Mouse (Mus musculus) spleen, adult 12 weeks (tissue): ENCODE results near the gene H2-Oa.

ENCODE experiments used
- DNase-seq: peaks from one replicate; pipeline ENCODE4 v3.0.0; 2022; ENCODE audit warnings: low spot score

Gene H2-Oa

DNA sequence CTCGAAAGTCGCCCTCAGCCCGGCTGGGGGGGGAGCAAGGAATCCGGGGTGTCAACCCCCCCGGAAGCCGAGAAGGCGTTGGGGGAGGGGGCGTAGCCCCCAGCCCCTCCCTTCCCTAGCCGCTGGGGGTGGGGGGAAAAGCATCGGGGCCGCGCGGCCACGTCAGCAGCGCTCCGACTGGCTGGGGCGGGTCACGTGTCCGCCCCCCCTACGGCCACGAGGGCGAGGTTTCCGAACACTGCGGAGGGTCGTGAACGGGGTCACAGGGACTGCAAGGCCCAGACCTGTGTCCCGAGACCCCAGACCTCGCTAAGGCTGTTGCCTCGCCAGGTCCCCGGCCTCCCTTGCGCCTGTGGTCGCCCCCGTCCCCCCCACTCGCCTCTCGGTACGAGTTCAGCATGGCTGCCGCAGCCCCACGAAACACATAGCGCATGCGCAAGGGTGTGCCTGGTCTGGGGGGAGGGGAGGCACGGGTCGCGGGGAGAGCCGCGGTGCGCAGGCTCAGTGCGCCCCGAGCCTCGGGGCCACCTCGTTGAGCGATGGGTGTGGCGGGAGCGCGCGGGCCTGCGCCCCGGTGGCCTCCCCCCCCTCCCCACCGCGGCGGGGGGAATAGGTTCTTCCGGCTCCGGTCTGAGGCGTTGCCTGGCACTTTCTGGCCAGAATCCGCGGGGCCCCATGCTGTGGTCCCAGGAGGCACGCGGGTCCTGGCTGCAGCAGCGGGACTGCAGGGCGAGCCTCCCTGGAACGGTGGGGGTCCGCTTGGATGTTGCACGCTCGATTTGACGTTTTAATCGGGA lies 30.2 kb downstream of the H2-Oa start, which contains the start of gene Brd2:
Gene Brd2, minus strand, starts transcription at position 447 of the 797 bp plus-strand sequence.
- peak; percentile 92 for DNase-seq

DNA sequence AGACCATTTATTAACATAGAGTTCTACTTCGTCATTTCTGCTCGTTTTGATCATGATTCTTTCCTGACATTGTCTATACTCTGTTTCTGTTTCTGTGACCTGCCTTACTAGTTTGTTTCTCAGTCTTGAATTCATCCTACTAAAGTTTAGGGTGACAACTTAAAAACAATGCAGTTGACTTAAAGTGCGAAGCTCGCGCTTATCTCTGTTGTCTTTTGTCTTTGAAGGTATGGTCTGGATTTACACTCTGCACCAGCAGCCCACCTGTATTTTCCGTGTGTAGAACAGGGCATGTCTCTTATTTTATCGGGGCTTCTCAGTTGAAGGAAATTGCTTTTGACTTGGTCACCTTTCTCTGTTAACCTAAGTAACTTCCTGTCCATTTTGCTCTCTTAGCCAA lies 31.0 kb downstream of the H2-Oa start:
- no peak for DNase-seq

DNA sequence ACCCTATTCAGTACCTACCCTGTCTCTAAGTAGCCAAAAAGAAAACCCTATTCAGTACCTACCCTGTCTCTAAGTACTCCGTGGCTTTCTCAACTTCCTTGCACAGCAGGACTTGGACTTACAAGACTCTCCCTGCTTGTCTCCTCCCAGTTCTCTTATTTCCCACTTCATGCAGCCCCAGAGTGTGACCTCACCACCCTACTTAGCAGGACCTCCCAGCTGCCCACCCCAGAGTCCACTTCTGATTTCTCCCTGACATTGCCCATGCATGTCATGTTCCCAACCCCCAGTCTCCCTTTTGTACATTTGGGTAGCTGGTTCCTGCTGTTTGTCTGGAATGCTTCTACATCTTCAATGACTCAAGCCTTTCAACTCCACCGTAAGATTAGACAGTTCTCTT lies 31.4 kb downstream of the H2-Oa start:
- no peak for DNase-seq

DNA sequence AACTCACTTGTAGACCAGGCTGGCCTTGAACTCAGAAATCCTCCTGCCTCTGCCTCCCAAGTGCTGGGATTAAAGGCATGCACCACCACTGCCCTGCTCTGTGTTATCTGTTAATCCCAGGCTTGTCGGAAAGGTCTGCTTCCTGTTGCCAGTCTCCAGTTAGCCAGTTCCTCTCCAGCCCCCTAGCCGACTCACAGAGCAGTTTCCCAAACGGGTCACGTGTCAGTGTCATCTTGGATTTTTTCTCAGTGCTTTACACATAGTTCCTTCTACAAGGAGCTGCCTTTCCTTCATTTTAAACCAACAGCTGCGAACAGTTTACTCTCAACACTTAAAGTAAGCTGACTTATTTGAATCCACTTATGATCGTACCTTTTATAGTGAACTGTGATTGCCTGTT lies 32.5 kb downstream of the H2-Oa start:
- DNase-seq: no peak

DNA sequence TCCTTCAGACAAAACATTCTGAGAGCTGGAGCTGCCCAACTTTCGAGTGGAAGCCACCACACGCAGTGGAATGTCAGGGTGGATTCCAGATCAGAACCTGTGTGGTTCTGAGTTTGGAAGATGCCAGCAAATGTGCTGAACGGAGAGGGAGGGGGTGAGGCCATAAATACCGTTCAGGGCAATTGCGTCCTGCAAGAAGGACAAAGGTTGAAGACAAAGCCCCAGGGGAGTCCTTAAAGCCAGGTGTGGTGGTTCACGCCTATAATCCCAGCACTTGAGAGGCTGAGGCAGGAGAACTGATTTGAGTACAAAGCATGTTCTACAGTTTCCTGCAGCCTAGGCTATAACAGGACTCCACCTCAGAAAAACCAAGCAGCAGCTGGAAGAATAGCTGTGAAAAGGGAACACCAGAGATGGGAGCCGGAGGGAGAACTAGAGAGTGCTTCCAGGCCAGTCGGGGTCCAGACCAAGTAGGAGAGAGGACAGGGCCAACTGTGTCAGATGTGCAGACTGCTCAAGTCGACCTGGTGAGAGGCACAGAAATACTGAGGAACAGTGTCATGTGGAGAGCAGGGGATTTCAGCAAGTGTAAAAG lies 34.8 kb downstream of the H2-Oa start:
- DNase-seq: no peak

DNA sequence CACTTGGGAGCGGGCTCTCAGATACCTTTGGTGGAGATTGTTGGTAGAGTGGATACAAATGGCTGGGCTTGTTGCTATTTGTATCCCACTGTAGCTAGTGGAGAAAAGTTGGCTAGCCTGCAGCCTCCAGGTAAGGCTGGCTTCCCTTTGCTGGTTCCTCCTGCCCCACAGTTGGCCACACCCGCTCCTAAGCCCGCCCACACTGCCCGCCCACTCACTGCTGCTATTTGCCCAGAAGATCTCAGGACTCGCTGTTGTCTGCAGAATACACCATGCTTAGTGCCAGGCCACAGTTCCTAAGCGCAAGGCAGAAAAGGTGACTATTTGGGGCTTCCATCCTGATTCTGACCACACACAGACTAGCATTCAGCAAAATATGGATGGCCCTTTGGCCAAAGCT lies 35.3 kb downstream of the H2-Oa start:
- DNase-seq: peak; percentile 58

DNA sequence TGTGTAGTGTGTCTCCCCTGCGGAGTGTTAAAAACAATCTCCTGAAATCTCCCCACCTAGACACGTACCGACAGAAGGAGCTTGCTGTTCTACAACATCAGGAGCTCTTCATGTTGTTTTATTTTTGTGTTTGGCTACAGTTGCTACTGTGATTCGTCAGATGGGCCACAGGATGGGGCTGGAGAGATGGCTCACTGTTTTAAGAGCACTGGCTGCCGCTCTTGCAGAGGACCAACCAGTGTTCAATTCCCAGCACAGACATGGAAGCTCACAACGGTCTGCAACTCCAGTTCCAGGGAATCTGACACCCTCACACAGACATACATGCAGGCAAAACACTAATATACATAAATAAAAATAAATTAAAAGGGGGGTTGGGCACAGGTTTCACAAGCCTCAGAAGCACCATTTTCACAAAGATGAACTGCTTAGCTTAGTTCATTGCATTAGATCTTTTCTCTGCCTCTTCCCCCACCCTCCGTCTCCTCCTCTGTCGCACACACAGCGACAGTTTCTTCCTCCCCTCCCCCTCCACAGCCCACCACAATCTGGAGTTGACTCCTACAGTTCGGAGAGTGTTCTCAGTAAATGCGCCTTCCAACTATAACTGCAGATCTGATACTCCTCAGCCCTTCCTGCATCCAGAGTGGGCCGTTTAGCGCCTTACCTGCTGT lies 36.3 kb downstream of the H2-Oa start:
- no peak for DNase-seq

DNA sequence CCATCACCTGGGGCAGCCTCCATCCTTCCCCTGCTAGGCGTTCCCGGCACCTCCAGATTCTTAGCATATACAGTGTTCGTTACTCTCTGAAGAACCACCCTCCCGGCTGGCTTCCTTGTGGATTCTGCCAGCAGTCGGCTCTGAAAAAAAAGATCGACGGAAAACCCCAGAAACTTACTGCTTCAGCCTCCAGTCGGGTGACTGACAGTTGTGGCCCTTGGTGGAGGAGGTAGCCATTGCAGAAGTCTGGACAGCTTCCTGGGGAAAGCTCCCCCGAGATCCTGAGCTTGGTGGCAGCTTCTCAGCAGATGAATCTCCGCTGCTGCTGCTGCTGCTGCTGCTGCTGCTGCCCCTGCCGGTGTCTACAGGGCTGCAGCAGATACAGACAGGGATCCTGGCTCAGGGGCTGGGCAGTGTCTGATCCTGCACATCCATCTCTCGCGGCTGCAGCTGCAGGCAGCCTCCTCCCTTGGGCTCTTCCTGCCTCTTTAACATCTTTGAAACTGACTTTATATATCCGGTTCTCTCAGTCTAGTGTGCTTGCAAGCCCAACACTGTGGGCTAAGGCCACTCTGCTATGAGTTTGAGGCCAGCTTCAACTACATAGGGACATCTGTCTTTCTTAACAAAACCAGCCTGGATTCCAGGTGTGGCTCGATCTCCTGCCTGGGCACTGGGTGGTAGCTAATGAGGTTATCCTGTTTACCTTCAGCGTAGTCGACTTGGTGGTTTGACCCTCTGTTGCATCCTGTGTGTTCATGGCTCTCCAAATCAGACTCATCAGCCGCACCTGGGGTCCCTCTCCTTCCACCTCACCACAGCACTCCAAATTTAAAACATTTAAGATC lies 37.0 kb downstream of the H2-Oa start:
- DNase-seq: no peak

DNA sequence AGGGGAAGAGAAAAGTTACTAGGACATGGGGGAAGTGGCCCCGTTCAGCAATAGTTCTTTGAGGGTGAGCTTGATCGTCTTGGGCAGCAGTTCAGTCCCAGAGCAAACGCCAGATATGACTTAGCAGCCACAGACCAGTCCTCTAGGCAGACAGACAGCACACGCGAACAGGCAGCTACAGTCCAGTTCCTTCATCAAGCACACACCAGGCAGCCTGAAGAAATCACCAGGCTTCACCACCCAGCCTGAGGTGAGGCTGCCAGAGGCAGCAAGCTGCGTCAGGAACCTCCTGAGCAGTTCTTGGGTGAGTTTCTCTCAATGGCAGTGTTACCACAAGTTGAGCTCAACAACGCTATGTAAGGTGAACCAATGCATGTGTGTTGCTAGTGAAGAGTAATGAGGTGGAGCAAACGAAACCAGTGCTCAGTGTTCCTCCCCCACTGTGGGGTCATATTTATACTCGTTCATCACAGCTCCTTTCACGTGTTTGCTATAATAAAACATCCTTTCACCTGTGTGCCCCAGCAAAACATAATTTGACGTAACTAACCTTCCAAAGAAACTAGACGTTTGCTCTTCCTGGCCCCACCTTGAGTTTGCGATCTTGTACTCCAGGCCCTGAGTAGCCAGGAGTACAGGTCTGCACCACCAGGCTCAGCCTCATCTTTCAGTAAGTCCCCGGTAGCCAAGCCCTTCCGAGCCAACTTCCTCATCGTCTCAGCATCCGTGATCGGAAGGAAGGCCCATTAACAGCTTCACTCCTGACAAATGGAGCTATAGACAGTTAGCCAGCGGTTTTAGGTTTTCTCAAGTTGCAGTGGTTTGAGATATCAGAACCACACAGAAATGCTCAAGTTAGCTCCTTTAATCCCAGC lies 38.2 kb downstream of the H2-Oa start:
- DNase-seq: no peak

DNA sequence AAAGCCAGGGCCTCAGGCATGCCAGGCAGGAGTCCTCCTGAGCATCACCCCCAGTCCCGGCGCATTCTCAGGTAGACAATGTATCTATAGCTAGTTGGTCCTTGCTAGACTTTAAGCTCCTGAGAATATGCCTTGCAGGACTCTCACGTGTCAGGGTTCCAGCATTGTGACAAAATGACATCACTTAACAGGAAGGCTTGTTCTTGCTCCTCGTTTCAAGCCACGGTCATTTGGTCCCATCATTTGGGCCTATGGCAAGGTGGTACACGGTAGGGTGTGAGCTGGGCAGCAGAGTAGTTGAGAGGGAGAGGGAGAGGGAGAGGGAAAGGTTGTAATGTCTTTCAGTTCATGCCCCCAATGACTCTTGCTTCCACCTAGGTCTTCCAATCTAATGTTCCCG lies 39.8 kb downstream of the H2-Oa start:
- DNase-seq: no peak

DNA sequence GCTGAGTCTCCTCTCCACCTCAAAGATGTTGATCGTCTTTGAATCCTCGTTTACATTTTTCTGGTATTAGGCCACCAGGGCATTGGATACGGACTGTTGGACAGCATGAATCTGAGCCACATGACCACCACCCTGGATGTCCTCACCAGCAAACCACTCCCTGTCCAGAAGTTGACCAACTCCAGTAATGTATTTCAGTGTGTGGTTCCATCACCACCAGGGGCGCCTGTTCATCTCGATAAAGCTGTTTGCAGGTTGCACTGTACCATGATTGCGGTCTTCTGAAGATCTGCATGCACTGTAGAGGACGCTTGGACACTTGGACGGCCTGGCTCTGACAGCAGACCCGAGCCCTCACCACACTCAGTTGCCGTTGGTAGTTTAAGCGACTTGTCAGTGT lies 41.1 kb downstream of the H2-Oa start:
- no peak for DNase-seq

DNA sequence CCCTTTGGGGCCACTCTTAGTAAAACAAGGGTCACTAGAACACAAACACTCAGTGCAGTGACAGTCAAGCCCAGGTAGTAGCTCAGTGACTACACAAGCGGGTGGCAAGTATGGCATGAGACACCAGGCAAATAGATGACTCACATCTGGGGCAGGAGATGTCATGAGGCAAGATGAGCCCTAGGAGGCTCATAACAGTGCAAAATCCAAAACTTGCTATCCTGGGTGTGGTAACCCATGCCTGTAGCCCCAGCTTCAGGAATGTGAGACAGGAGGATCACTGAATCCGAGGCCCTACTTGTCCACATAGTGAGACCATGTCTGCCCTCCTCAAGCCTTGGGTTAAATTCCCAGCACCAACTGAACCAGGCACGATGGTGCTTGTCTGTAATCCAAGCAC lies 42.3 kb downstream of the H2-Oa start:
- no peak for DNase-seq

DNA sequence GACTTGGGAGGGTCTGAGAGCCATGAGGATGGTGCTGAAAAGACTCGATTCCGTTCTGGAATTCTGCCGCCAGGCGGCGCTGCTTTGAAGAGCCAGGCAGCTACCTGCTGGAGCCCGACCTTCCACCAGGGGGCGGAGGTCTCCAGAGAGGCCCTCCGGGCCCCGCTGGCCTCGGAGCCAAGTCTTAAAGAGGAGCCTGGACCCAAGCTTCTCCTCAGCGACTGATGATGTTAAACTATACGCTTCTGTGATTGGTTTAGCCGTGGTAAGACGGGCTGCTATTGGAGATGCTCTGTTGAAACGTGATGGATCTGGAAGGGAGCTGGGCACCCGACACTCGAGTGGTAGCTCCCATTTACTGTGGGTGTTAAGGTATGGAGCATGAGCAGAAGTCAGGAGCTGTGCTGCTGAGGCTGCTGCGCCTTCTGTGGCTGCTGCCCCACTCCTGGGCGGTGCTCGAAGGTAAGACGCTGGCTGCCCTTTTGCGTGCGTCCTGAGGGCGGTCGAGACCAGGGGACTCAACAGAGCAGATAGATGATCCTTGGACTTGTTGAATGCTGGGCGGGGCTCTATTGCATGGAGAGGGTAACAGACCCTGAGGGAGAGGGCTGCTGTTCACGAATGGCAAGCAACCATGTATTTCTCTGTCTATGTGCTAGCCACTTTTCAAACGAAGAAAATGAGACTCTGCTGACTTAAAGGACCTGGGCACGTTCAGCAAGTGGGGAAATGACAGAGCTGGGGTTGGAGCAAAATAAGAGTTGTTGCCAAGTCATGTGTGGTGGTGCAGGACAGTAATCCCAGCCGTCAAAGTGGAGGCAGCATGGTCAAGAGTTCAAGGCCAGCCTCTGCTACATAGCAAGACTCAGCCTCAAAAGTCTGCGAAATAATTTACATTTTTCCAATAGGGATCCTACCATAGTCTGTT lies 43.4 kb downstream of the H2-Oa start:
- peak; percentile 95 for DNase-seq

DNA sequence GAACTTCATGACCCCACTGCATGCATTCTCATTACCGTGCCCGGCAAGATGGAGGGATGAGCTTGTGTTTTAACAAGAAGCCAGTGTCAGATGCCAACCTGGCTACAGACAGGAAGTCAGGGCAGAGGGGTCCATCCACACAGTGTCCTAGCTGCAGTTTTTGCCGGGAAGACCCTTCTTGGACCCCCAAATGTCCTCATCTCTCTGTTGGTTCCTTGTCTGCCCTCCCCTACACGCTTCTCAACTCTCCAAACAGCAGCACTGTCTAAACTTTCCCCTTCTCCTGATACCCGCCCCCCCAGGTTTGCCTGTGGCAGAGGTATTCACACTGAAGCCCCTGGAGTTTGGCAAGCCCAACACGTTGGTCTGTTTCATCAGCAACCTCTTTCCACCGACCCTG lies 45.5 kb downstream of the H2-Oa start:
- DNase-seq: no peak

DNA sequence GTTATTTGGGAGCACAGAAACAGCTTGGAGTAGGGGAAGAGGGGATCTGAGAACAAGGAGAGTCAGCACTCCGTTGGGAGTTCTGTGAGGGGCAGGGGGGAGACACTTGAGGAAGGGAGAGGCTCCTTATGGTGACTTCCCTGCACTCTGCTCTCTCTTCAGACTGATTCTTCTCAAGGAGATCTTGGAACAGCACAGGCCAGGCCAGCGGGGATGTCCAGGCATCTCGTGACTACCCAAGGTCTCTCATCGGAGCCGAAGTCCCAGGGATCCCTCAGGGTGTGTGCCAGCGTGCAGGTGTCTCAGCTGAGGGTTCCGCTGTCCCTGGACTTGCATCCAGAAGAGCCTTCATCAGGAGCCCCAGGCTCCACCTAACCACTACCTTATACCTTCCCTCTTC lies 46.5 kb downstream of the H2-Oa start:
- DNase-seq: no peak

DNA sequence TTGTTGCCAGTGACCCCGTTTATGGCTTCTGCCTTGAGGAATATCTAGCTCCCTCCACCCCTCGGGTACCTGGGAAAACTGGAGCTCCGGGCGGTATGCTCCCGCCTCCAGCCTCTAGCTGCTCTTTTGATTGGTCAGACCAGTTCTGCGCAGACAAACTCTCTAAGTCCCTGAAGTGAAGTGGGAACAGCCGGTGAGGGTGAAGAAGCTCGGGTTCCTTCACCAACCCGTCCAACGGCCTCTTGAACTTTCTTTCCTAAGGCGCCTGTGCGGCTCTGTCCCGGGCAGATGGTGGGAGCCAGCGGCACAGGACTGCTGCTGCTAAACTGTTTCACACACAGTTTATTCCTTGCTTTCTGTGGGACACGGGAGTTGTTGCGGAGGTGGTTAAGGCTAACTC lies 47.3 kb downstream of the H2-Oa start:
- no peak for DNase-seq

DNA sequence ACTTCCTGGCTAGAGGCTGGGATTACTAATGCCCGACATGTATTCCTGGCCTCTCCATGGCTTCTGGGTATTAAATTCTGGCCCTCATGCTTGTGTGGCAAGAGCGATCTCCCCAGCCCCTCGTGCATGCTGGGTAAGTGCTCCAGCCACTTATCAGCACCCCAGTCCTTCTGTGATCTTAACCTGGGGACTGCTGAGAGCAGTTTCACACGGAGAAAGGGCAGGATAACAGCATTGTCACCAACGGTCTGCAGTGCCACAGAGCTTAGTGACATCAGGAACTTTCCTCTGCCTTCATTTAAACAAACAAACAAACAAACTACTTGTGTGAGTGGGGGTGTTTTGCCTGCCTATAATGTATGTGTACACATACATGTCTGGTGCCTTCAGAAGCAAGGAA lies 48.1 kb downstream of the H2-Oa start:
- no peak for DNase-seq

DNA sequence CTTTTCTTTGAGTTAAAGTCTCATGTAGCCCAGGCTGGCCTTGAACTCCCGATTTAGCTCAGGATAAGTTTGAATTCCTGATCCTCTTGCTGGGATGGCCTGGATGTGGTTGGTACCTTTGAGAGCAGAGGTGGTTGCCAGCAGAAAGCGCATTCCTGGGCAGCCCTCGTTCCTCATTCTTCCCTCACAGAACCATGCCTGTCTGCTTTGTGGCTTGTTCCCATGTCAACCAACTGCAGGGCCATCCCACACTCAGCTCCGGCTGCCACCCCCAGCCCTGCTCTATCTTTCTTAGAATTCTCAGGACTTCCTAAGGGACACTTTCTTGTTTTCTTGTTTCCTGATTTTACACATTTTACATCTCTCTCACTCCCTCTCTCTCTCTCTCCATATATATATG lies 49.3 kb downstream of the H2-Oa start:
- DNase-seq: no peak

DNA sequence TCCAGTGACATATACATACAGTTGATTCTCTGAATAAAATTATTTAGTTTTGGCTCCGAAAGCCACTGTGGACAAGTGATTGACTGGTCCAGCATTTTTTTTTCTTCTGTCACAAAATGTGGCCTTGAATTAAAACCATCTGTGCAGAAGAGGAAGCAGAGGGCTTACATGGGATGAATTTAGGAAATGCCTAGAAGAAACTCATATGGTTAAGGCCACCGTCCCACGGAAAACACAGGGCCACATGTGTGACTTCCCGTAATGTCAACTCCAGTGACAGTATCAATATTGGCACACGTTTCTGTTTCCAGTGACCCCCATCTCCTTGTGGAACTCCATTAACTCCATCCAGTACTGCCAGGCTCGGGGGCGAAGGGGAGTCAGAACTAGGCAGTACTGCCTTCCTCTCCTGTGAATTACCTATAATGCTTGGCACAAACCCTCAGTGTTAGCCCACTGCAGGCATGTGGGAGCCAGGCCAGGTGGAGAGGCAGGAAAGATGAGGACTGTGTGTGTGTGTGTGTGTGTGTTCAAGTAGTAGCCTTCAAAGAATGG lies 50.4 kb downstream of the H2-Oa start:
- no peak for DNase-seq

DNA sequence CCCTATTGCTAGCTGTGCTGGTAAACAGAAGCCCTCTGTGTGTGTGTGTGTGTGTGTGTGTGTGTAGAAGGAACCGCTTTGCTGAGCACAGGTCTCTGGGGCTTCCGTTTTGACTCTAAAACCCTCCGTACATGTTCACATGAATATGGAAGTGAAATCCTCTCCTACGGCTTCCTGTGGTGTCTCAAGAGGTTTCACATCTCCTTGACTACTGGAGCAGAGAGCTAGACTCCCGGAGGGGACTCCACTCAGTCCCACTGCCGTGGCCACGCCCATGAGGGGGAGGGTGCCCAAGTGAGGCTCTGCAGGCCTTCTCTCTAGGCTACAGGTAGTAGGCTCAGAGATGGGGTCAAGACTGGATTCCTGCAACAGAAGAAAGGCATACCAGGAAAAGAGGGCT lies 50.9 kb downstream of the H2-Oa start, which contains the start of gene H2-DMb2:
Gene H2-DMb2, plus strand, starts transcription at position 275 of the 400 bp plus-strand sequence.
- DNase-seq: peak; percentile 77
